Mouse (Mus musculus) erythroblast, embryonic 14.5 days (primary cell): Measurements from ENCODE around the gene Dnajc22. TPM values are rescaled to one million over a fixed set of nuclear protein-coding genes. Genes with fewer than 3 reads are reported as not detected.

ENCODE experiments used
- H3K27me3 ChIP-seq: 2 replicates; pipeline ENCODE4 v1.6.1; 2012; ENCODE audit warnings: inconsistent platforms; ENCODE audit not compliant: control insufficient read depth
- H3K36me3 ChIP-seq: 2 replicates; pipeline ENCODE4 v1.6.1; 2012; ENCODE audit warnings: mild to moderate bottlenecking, inconsistent platforms; ENCODE audit not compliant: control insufficient read depth
- H3K4me1 ChIP-seq: 2 replicates; pipeline ENCODE4 v1.6.1; 2012; ENCODE audit warnings: inconsistent platforms; ENCODE audit not compliant: control insufficient read depth
- H3K4me3 ChIP-seq: replicated peaks from 2 replicates; pipeline ENCODE3; 2012; ENCODE audit warnings: moderate library complexity, mild to moderate bottlenecking, inconsistent platforms
- H3K9me3 ChIP-seq: 2 replicates; pipeline ENCODE4 v1.6.1; 2012; ENCODE audit warnings: low read length, inconsistent platforms, mixed read lengths; ENCODE audit not compliant: control insufficient read depth
- GATA1 ChIP-seq: IDR thresholded peaks from 2 replicates; pipeline ENCODE4 v1.6.1; 2012; ENCODE audit warnings: low read length, inconsistent platforms, mixed read lengths
- TAL1 ChIP-seq: IDR thresholded peaks from 3 replicates; pipeline ENCODE4 v1.6.1; 2012; ENCODE audit warnings: low read length, inconsistent platforms, mixed read lengths
- polyA plus RNA-seq: library from polyadenylated mRNA; stranded (reverse); fragments of >175 nt; gene quantifications from 2 replicates; pipeline ENCODE4 v1.2.3, GENCODE M21; 2012

Gene Dnajc22
- polyA plus RNA-seq, 1 experiment, result 0.02 TPM

GRCm38 (mm10) chr15:99083867-99084557 lies 9.0 kb upstream of the Dnajc22 start:
- Histone ChIP-seq H3K4me3 (no peak overlapping the region), H3K9me3 (peaks cover 6% of the 10 kb centered on the region; the same call in 1 of the 2 replicates), H3K27me3 (peaks cover 57% of the 10 kb centered on the region), H3K36me3 (peaks cover 48% of the 10 kb centered on the region), H3K4me1 (peaks cover 22% of the 10 kb centered on the region)
- TF ChIP-seq TAL1, result no peak
- TF ChIP-seq GATA1, result no peak

- H3K4me3 ChIP-seq, result no peak overlapping the region
- TF ChIP-seq TAL1, result no peak
- TF ChIP-seq GATA1, result no peak
- peaks cover 6% of the 10 kb centered on the region; the same call in 1 of the 2 replicates for H3K9me3 ChIP-seq
- peaks cover 63% of the 10 kb centered on the region for H3K27me3 ChIP-seq
- peaks cover 22% of the 10 kb centered on the region for H3K4me1 ChIP-seq
- H3K36me3 ChIP-seq, result peaks cover 44% of the 10 kb centered on the region
Measured at GRCm38 (mm10) chr15:99084618-99085017, 8.4 kb upstream of the Dnajc22 start.

- Histone ChIP-seq H3K4me3 (no peak overlapping the region), H3K36me3 (peaks cover 30% of the 10 kb centered on the region), H3K9me3 (peaks cover 6% of the 10 kb centered on the region; the same call in 1 of the 2 replicates), H3K27me3 (peaks cover 77% of the 10 kb centered on the region), H3K4me1 (peaks cover 22% of the 10 kb centered on the region)
- TF ChIP-seq GATA1, result no peak
- no peak for TF ChIP-seq TAL1
Measured at GRCm38 (mm10) chr15:99085997-99086396, 7.0 kb upstream of the Dnajc22 start.

- Histone ChIP-seq H3K4me3 (no peak within 1 kb of the TSS), H3K27me3 (peaks cover 92% of the 10 kb centered on the region), H3K9me3 (peaks cover 6% of the 10 kb centered on the region; the same call in 1 of the 2 replicates), H3K4me1 (peaks cover 22% of the 10 kb centered on the region), H3K36me3 (peaks cover 16% of the 10 kb centered on the region)
- TF ChIP-seq TAL1 (no peak), GATA1 (no peak)
Measured at GRCm38 (mm10) chr15:99087253-99088075, 5.5 kb upstream of the Dnajc22 start, which contains the start of gene C1ql4. Gene C1ql4, minus strand, starts transcription at chr15:99087817.

- Histone ChIP-seq H3K4me1 (peaks cover 19% of the 10 kb centered on the region), H3K27me3 (peaks cover 100% of the 10 kb centered on the region)
Measured at GRCm38 (mm10) chr15:99088292-99088691, 4.7 kb upstream of the Dnajc22 start.

GRCm38 (mm10) chr15:99089069-99089468 lies 3.9 kb upstream of the Dnajc22 start:
- Histone ChIP-seq H3K4me3 (no peak overlapping the region), H3K4me1 (peaks cover 18% of the 10 kb centered on the region), H3K27me3 (peaks cover 100% of the 10 kb centered on the region), H3K9me3 (peaks cover 13% of the 10 kb centered on the region; the same call in 1 of the 2 replicates), H3K36me3 (no peaks in the 10 kb centered on the region)
- TF ChIP-seq TAL1 (no peak), GATA1 (no peak)

More at GRCm38 (mm10) chr15:99088292-99088691, 4.7 kb upstream of the Dnajc22 start:
- no peak overlapping the region for H3K4me3 ChIP-seq
- peaks cover 9% of the 10 kb centered on the region; the same call in 1 of the 2 replicates for H3K9me3 ChIP-seq
- TF ChIP-seq GATA1 (no peak), TAL1 (no peak)
- H3K36me3 ChIP-seq, result peaks cover 7% of the 10 kb centered on the region

GRCm38 (mm10) chr15:99093291-99094258 lies 605 bp downstream of the Dnajc22 start:
- Histone ChIP-seq H3K4me1 (peaks cover 4% of the 10 kb centered on the region; the same call in 1 of the 2 replicates), H3K36me3 (no peaks in the 10 kb centered on the region), H3K27me3 (peaks cover 99% of the 10 kb centered on the region), H3K9me3 (peaks cover 20% of the 10 kb centered on the region; the same call in 1 of the 2 replicates), H3K4me3 (no peak overlapping the region)
- TF ChIP-seq GATA1 (no peak), TAL1 (no peak)

- no peak for TF ChIP-seq GATA1
- TF ChIP-seq TAL1, result no peak
- H3K9me3 ChIP-seq, result peaks cover 21% of the 10 kb centered on the region; the same call in 1 of the 2 replicates
- H3K27me3 ChIP-seq, result peaks cover 99% of the 10 kb centered on the region
- no peaks in the 10 kb centered on the region for H3K36me3 ChIP-seq
- H3K4me3 ChIP-seq, result no peak overlapping the region
- peaks cover 4% of the 10 kb centered on the region; the same call in 1 of the 2 replicates for H3K4me1 ChIP-seq
Measured at GRCm38 (mm10) chr15:99094631-99095270, 1.8 kb downstream of the Dnajc22 start.
